8 mouse cellular contexts compared by ENCODE assay signal in the genomic region with DNA sequence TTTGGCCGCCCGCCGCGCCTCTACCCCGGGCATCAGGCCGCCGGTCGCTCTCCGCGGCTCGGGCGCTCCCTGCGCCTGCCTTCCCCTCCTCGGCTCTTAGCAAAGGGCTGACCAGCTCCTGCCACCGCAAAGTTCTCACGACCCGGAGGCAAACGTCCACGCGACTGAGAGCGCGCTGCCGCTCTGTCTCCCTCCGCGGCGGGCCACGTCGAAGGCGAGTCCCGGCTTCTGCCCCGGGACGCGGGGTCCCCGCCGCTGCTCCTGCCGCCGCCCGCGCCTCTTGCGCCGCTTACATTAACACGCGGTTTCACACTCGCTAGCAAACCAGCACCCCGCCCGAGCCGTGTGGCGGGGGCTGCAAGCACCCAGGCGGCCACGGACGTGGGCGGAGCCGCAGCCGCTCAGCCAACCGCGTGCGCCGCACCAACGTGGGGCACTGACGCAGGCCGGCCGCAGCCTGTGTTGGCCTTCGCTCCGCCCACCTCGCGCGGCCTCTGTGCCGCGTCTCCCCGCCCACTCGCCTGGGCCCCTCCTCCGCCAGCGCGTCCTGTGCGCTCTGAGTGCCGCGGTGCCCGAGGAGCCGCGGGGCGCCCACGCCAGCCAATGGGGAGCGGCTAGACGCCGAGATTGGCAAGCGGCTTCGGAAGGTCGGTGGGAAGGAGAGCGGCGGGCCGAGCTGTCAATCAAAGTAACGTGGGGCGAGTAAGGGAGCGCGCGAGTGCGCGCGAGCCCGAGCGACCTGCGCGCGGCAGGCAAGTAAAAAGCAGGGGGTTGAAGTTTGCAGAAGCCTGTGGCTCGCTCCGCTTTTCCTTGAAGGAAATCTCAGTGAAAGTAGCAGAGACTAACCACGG. TPM values are rescaled to one million over a fixed set of nuclear protein-coding genes. Genes with fewer than 3 reads are reported as not detected.
A peak's percentile ranks its signal among the peaks of the same experiment; 100 is the strongest.
DNase-seq lines count a peak whose midpoint lies in the region; ATAC-seq lines count a peak whose summit lies in the region.

TSS of gene Tle1 (minus strand) at position 361 of the 851 bp plus-strand sequence.

- peak within 1 kb of the TSS; percentile 79 for H3K4me2 ChIP-seq in kidney, embryonic 15.5 days

- under 1% methylated on average over 107 of the region's 107 CpGs for WGBS in heart, embryonic 10.5 days
- WGBS in kidney, embryonic 15.5 days, result under 1% methylated on average over 100 of the region's 107 CpGs

- peak; percentile 97 for ATAC-seq in erythroblast, adult 5-6 weeks (replicated peaks; ENCODE audit: low FRiP score, poor library complexity, severe bottlenecking)
- peak; percentile 98 for ATAC-seq in kidney, embryonic 15.5 days (replicated peaks; ENCODE audit: low FRiP score)
- ATAC-seq in monocyte, adult 5-6 weeks (replicated peaks; ENCODE audit: insufficient number of reproducible peaks, low FRiP score, low TSS enrichment, poor library complexity, severe bottlenecking), result peak; percentile 80

- no peaks in the 10 kb centered on the region for H3K36me3 ChIP-seq in heart, embryonic 10.5 days
- H3K36me3 ChIP-seq in kidney, embryonic 15.5 days, result peaks cover 3% of the 10 kb centered on the region; the same call in 1 of the 2 replicates

- H3K4me3 ChIP-seq in heart, embryonic 10.5 days, result peak within 1 kb of the TSS; percentile 80
- H3K4me3 ChIP-seq in kidney, embryonic 15.5 days (replicated peaks), result peak within 1 kb of the TSS; percentile 91

- no peaks in the 10 kb centered on the region for H3K4me1 ChIP-seq in heart, embryonic 10.5 days
- peaks cover 41% of the 10 kb centered on the region for H3K4me1 ChIP-seq in kidney, embryonic 15.5 days

- H3K27ac ChIP-seq in heart, embryonic 10.5 days, result peak within 1 kb of the TSS; percentile 90
- H3K27ac ChIP-seq in kidney, embryonic 15.5 days, result peak within 1 kb of the TSS; percentile 96

- peak within 1 kb of the TSS; percentile 81 for H3K9ac ChIP-seq in kidney, embryonic 15.5 days

- DNase-seq in A20 (ENCODE audit: low read depth, low spot score) (peak; percentile 99), liver (peak; percentile 98)
- peak; percentile 100 for DNase-seq in brain, adult 2 months (ENCODE audit: low read depth, low spot score)
- peak; percentile 99 for DNase-seq in heart, embryonic 10.5 days (ENCODE audit: low spot score)
- DNase-seq in spleen, postnatal 4 days (ENCODE audit: low spot score in 2 of 2), result peak; percentile 94 to 96

- H3K9me3 ChIP-seq in heart, embryonic 10.5 days, result no peaks in the 10 kb centered on the region
- H3K9me3 ChIP-seq in kidney, embryonic 15.5 days (replicated peaks), result no peaks in the 10 kb centered on the region

- H3K27me3 ChIP-seq in heart, embryonic 10.5 days (ENCODE audit: insufficient read depth, poor library complexity, severe bottlenecking), result peaks cover 47% of the 10 kb centered on the region
- H3K27me3 ChIP-seq in kidney, embryonic 15.5 days, result no peaks in the 10 kb centered on the region

RNA-seq across cellular contexts. Expression of gene Tle1, which starts in this region (rescaled TPM):
- total RNA-seq in erythroblast, adult 5-6 weeks (2015; ENCODE audit: low replicate concordance), result 8.6 TPM in 2 replicates
- total RNA-seq in erythroblast, adult 5-6 weeks (2017; ENCODE audit: low replicate concordance), result 2.9 and 3.1 TPM in 2 replicates
- 7.6 and 19.1 TPM in 2 replicates for polyA plus RNA-seq in heart, embryonic 10.5 days (2016; fragmentation: Nextera tagmentation; extraction: Ambion mirVana)
- 26.6 and 27.9 TPM in 2 replicates for polyA plus RNA-seq in kidney, embryonic 15.5 days (2015; fragmentation: Nextera tagmentation; extraction: Ambion mirVana)
- 36.6 to 57.2 TPM (median 45.3 TPM) in 3 replicates for total RNA-seq in monocyte, adult 5-6 weeks (2017)

Comparison
In these comparisons a context has a peak if more than half of its experiments do, and no peak if none do; other contexts are left out.
1. Peak in every context shown above with its lines: DNase-seq, ATAC-seq, H3K4me3 ChIP-seq and H3K27ac ChIP-seq.